Mouse (Mus musculus) CD4-positive helper T cell, adult 2 months (primary cell): ENCODE measurements around the gene Hspa1a.
A peak's percentile ranks its signal among the peaks of the same experiment; 100 is the strongest.
"Not testable (repeated sequence)": the region's sequence is repeated elsewhere in the genome, so short reads cannot be mapped to it uniquely, and the experiment has no call there.

ENCODE experiments used
- DNase-seq: peaks from one replicate; pipeline ENCODE4 v3.0.0-alpha.2; 2012; ENCODE audit warnings: low read depth, missing footprints, low spot score

The Hspa1a gene

DNA sequence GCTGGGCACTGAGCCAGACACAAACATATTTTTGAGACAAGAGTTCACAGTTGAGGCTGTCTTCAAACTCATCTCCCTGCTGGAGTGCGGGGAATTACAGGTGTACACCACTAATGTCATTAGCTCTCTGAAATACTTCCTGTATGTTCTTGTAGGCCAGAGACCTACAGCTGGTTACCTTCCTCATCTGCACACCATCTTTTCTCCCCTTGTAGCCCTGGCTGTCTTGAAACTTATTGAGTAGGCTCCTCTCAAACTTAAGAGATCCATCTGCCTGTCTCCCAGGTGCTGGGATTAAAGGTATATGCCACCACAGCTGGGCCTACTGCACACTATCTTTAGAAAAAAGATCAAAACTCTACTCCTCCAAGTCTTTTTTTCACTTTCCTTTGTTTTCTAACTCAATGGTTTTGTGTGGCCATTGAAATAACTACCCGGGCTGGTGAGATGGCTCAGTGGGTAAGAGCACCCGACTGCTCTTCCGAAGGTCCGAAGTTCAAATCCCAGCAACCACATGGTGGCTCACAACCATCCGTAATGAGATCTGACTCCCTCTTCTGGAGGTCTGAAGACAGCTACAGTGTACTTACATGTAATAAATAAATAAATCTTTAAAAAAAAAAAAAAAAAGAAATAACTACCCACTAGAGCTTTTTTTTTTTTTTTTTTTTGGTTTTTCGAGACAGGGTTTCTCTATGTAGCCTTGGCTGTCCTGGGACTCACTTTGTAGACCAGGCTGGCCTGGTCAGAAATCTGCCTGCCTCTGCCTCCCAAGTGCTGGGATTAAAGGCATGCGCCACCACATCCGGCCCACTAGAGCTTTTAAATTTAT lies 23.0 kb downstream of the Hspa1a start:
- DNase-seq: not testable (repeated sequence)

DNA sequence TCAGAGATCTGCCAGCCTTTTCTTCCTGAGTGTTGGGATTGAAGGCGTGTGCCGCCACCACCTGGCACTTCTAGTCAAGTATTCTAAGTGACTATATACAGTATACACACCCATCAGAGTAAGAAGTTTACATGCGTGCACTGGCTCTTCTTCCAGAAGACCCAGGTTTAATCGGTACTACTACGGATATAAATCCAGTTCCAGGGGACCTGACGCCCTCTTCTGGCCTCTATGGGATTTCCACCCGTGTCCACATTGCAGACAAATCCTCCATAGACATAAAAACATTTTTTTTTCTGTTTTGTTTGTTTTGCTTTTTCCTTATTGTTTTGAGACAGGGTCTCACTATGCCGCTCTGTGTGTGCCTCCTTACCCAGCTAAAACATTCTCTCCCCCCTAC lies 24.4 kb downstream of the Hspa1a start:
- DNase-seq: no peak

- no peak for DNase-seq
Measured at GRCm38 (mm10) chr17:34946486-34947140, 25.3 kb downstream of the Hspa1a start.

DNA sequence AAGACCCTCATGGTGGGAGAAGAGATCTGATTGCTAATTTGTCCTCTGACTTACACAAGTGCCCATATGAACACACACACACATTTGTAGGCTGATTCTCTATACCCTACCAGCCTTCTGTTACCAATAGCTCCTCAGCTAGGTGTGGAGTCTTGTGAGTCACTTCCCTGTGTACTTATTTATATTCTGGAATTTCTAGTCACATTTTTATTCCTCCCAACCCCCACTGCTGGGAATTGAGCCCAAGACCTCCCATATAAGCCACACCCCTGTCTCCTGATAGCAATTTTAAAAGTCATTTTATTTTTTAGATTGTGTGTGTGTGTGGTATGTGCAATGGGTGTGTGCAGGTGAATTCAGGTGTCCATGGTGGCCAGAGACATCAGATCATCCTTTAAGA lies 27.6 kb downstream of the Hspa1a start:
- no peak for DNase-seq

DNA sequence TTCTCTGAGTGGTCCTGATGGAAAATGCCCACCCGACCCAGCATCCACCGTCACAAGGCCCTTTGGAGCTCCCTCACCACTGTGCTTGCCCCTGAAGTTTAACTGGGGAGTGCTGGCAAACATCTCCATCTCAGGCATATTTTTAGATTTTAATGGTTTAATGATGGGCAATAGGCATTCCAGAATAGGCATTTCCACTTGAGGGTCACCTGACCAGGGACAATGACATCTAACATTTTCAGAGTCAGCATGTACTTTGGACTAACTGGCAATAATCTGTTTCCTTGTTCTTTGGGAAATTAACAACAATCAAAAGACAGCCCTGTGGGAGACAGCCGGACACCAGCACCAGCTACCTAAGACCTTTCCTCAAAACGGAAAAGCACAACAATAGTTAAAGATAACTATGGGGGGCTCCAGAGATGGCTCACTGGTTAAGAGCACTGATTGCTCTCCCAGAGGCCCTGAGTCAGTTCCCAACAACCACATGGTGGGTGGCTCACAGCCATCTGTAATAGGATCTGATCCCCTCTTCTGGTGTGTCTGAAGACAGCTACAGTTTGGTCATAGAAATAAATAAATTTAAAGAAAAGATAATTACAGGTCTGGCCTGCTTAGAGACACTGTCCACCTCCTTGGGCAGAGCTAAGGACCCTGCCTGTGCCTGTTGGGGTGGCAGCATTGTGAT lies 28.7 kb downstream of the Hspa1a start:
- no peak for DNase-seq

DNA sequence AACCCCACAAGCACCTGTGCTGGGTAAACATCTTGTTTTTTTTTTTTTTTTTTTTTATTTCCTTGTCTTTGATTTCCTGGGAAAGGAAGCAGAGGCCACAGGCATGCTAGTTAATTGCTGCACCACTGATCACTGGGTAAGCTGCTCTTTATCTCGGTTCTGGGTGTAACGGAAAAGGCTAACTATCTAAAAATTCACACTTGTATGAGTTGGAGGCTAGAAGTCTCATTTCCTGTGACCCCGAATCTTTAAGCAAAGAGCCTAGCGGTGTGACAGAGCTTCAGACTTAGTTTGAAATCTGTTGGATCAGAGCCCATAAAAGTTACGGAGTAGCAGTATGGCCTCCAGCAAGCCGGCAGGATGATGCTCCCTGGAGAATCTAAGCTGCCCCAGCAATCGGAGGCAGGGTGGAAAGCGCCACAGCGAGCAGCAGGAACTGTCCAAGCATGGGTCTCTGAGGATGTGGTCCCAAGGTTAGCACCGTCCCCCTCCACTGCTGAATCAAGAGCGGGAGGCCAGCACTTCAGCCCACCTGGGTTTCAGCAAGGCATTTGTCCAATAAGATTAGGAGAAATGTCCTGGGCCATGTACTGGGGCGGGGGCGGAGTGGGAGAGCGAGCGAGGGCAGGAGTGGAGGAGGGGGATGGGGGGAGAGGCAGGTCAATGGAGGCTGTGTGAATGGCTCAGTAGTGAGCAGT lies 30.5 kb downstream of the Hspa1a start:
- DNase-seq: no peak

- DNase-seq: no peak
Measured at GRCm38 (mm10) chr17:34937960-34938505, 33.9 kb downstream of the Hspa1a start.

DNA sequence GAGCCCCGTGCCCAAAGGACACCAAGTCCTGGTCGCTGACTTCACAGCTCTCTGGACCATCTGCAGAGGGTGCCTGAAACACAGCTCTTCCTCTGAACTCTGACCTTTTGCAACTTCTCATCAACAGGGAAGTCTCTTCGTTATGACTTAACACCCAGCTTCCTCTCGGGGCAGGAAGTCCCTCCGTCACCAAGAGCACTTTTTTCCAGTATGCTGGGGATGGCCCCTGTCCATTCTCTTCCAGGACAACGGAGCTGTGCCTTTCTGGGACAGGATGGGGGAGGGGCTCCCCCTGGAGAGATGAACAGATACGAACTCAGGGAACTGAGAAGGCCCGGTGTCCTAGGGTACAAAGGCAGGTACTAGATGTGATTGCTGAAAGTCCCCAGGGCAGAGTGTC lies 37.1 kb downstream of the Hspa1a start:
- DNase-seq: no peak

GRCm38 (mm10) chr17:34934031-34934430 lies 37.9 kb downstream of the Hspa1a start:
- DNase-seq: no peak

DNA sequence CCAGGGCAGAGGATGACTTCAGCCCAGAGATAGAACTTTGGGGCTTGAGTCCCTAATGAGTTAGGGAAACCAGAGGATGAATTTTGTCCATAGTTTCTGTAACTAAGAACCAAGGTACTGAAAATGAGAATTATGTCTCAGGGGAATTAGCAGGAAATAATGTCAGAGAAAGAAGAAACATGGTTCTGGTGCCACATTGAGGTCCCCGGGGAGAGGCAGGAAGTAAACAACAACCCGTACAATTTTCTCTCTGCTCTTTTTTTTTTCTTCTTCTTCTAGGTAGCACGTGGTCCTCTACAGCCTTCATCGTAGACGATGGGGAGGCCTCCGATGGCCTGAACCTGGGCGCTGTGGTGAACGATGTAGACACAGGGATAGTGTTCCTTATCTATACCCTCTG lies 39.7 kb downstream of the Hspa1a start:
- peak; percentile 51 for DNase-seq

- peak; percentile 64 for DNase-seq
Measured at GRCm38 (mm10) chr17:34931735-34932098, 40.2 kb downstream of the Hspa1a start.

DNA sequence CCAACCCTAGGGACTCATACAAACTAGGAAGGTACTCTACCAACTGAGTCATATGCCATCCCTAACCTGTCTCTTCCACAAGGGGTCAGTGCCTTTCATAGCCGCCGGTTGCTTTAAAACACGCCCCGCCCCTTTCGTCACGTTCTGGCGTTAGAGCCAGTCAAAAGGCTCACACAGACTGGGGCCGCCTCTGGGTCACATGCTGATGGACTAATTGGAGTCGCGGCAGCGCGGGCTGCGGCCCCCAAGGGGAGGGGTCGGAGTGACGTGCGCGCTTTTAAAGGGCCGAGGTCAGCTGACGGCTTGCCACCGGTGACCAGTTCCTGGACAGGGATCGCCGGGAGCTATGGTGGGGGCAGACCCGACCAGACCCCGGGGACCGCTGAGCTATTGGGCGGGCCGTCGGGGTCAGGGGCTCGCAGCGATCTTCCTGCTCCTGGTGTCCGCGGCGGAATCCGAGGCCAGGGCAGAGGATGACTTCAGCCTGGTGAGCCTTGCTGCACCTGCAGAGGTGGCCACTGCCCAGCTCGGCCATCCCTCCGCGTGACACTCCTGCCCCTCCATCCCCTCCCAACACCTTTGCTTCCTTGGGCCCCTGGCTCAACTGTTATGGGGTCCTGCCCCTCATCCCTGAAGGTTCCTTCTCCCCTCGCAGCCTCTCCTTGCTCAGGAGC lies 40.8 kb downstream of the Hspa1a start, which contains the start of gene Neu1:
TSS of gene Neu1 (plus strand) at position 193 of the 674 bp plus-strand sequence.
- DNase-seq: peak; percentile 97

DNA sequence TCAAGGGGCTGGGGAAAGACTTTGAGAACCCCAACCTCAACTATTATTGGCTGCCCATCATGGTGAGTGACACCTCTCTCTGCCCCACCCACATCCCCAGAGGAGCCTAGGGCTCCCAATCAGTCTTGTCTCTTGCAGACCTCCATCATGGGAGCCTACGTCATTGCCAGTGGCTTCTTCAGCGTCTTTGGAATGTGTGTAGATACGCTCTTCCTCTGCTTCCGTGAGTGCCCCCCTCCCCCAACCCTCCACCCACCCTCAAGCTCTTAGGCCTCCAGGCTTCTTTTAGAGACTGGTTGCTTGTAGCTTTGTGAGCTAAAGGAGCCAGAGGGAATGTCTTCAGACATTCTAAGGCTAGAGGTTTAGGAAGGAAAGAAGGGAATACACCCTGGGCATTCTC lies 43.1 kb downstream of the Hspa1a start:
- DNase-seq: no peak

DNA sequence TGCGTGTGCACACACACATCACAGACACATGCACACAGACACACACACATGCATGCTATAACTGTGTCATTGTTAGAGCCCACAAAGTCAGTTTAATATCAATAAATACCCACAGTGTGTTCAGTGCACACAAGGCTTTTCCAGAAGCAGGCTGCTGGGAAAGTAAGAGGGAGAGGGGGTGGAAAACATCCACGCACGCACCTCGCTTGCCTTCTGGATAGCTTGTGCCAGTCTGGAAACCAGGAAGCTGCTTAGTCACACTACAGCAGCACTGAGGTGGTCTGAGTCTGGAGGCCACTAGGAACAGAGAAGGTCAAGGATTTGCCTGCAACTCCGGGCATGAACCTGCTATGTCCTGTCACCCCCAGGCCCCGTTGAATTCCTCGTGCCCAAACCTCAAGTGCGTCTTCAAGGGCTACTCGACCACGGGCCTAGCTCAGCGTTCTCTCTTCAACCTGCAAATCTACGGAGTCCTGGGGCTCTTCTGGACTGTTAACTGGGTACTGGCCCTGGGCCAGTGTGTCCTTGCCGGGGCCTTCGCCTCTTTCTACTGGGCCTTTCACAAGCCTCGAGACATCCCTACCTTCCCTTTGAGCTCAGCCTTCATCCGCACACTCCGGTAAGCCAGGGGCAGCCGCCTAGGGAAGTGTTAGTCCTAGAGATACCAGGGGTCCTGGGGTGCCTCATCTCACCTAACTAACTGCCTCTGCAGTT lies 44.5 kb downstream of the Hspa1a start:
- DNase-seq: no peak

DNA sequence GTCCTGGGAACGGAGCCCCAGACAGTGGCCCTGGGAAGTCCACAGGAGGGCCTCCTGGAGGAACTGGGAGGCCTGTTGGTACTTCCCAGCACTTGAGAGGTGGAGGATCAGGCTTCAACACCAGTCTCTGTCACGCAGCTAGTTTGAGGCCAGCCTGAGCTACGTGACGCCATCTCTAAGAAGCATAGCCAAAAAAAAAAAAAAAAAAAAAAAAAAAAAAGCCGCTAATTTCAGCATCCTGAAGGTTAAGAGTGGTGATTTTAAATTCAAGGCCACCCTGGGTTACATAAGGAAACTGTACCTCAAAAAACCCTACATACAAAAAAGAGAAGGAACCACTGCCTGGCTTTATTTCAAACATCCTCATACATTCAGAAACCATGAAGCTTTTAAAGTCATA lies 47.7 kb downstream of the Hspa1a start:
- no peak for DNase-seq

- no peak for DNase-seq
Measured at GRCm38 (mm10) chr17:34922939-34923338, 49.0 kb downstream of the Hspa1a start.
